8 mouse cellular contexts compared by ENCODE assay signal in genomic region chr11:96822675-96823470, GRCm38 (mm10). TPM values are rescaled to one million over a fixed set of nuclear protein-coding genes. Genes with fewer than 3 reads are reported as not detected.
DNase-seq lines count a peak whose midpoint lies in the region; ATAC-seq and TF ChIP-seq lines count a peak whose summit lies in the region.

No protein-coding gene starts in this region.

- H3K4me2 ChIP-seq in liver, embryonic 14.5 days (ENCODE audit: low read depth): peak overlapping the region; percentile 65

- no peak for ATAC-seq in liver, embryonic 14.5 days (ENCODE audit: insufficient read depth)

- no peak for TF ChIP-seq EP300 in liver, embryonic 14.5 days (IDR thresholded peaks at IDR 0.05; ENCODE audit: low read depth)

- no peaks in the 10 kb centered on the region for H3K27me3 ChIP-seq in hindbrain, embryonic 10.5 days (ENCODE audit: insufficient read depth, poor library complexity, severe bottlenecking)
- H3K27me3 ChIP-seq in liver, embryonic 14.5 days (ENCODE audit: control insufficient read depth, insufficient read depth, low read length): no peaks in the 10 kb centered on the region

- no peaks in the 10 kb centered on the region for H3K9me3 ChIP-seq in hindbrain, embryonic 10.5 days
- no peaks in the 10 kb centered on the region for H3K9me3 ChIP-seq in liver, embryonic 14.5 days (ENCODE audit: control insufficient read depth, low read length)

- peak overlapping the region; percentile 90 for H3K27ac ChIP-seq in hindbrain, embryonic 10.5 days
- H3K27ac ChIP-seq in liver, embryonic 14.5 days: no peak overlapping the region
- no peak overlapping the region for H3K27ac ChIP-seq in olfactory bulb, adult 2 months (ENCODE audit: insufficient read depth, low read depth, low read length)

- WGBS in hindbrain, embryonic 10.5 days: 47% methylated on average over 4 of the region's 4 CpGs
- WGBS in liver, embryonic 14.5 days (ENCODE audit: insufficient replicate concordance): 42% methylated on average over 4 of the region's 4 CpGs
- 26% methylated on average over 4 of the region's 4 CpGs for WGBS in olfactory bulb, adult 2 months

- no peak overlapping the region for H3K9ac ChIP-seq in liver, embryonic 14.5 days (replicated peaks)

- H3K4me3 ChIP-seq in hindbrain, embryonic 10.5 days: peak overlapping the region; percentile 65
- peak overlapping the region in 1 of 2 experiments; percentile 48; a peak in 2 of 4 replicates for H3K4me3 ChIP-seq in liver, embryonic 14.5 days (ENCODE audit: insufficient read depth in 1 of 2, low read depth in 2 of 2, low read length in 2 of 2)
- H3K4me3 ChIP-seq in olfactory bulb, adult 2 months (ENCODE audit: insufficient read depth, low read depth, low read length): peak overlapping the region; percentile 59

- no peak for TF ChIP-seq POLR2A in olfactory bulb, adult 2 months (IDR thresholded peaks at IDR 0.05; ENCODE audit: insufficient read depth, low read depth, low read length)

- H3K4me1 ChIP-seq in hindbrain, embryonic 10.5 days (replicated peaks): peaks cover 62% of the 10 kb centered on the region
- H3K4me1 ChIP-seq in liver, embryonic 14.5 days (replicated peaks; ENCODE audit: control insufficient read depth in 2 of 2, insufficient read depth in 2 of 2, low read length in 1 of 2): peaks cover 14 to 16% of the 10 kb centered on the region in 2 experiments
- H3K4me1 ChIP-seq in olfactory bulb, adult 2 months (ENCODE audit: control insufficient read depth, insufficient read depth, low read length): peaks cover 54% of the 10 kb centered on the region

- no peak for TF ChIP-seq CTCF in liver, embryonic 14.5 days (IDR thresholded peaks at IDR 0.05; ENCODE audit: low read depth)
- no peak for TF ChIP-seq CTCF in olfactory bulb, adult 2 months (IDR thresholded peaks at IDR 0.05; ENCODE audit: insufficient read depth, low read depth, low read length)

- peak; percentile 41 for DNase-seq in kidney, adult 9 months
- DNase-seq in kidney, adult 18-20 months: no peak
- DNase-seq in adrenal gland, postnatal 10 days: peak; percentile 77
- DNase-seq in hindbrain, embryonic 10.5 days (ENCODE audit: low spot score): no peak
- peak in 1 of 3 experiments; percentile 41 for DNase-seq in liver, embryonic 14.5 days (ENCODE audit: low read depth in 3 of 3, low spot score in 3 of 3)
- no peak for DNase-seq in right cerebral cortex, postnatal 10 days (ENCODE audit: low spot score in 2 of 2)
- no peak for DNase-seq in yolk sac, embryonic 10.5 days (ENCODE audit: low spot score)

- peaks cover 87% of the 10 kb centered on the region for H3K36me3 ChIP-seq in hindbrain, embryonic 10.5 days
- H3K36me3 ChIP-seq in liver, embryonic 14.5 days (replicated peaks; ENCODE audit: control insufficient read depth, insufficient read depth, low read depth): peaks cover 52% of the 10 kb centered on the region

RNA-seq across cellular contexts. Expression of gene Nfe2l1, which starts 6.9 kb away (rescaled TPM):
- total RNA-seq in adrenal gland, postnatal 10 days (2021): 100 to 1,000 TPM; 300 to 307 TPM
- polyA plus RNA-seq in hindbrain, embryonic 10.5 days (2016; fragmentation: Nextera tagmentation; extraction: Ambion mirVana): 65.7 and 71.8 TPM in 2 replicates
- polyA plus RNA-seq in liver, embryonic 14.5 days (2012; rRNA removed): 14.4 and 15.2 TPM in 2 replicates
- 9.6 and 10.1 TPM in 2 replicates for polyA plus RNA-seq in liver, embryonic 14.5 days (2014; fragmentation: Nextera tagmentation; extraction: Ambion mirVana)
- 349 TPM in 1 of 2 replicates, not detected in the other for polyA plus RNA-seq in olfactory bulb, adult 2 months (2012; ENCODE audit: insufficient read depth, insufficient read length, low replicate concordance, missing spikeins)

RNA-seq across cellular contexts. Expression of gene Copz2, which starts 26.8 kb away (rescaled TPM):
- 10 to 100 TPM; 45.5 to 50.3 TPM for total RNA-seq in adrenal gland, postnatal 10 days (2021)
- 42.9 and 44.2 TPM in 2 replicates for polyA plus RNA-seq in hindbrain, embryonic 10.5 days (2016; fragmentation: Nextera tagmentation; extraction: Ambion mirVana)
- polyA plus RNA-seq in liver, embryonic 14.5 days (2012; rRNA removed): 7.9 and 8.7 TPM in 2 replicates
- 18.6 and 18.8 TPM in 2 replicates for polyA plus RNA-seq in liver, embryonic 14.5 days (2014; fragmentation: Nextera tagmentation; extraction: Ambion mirVana)
- not detected in 2 replicates for polyA plus RNA-seq in olfactory bulb, adult 2 months (2012; ENCODE audit: insufficient read depth, insufficient read length, low replicate concordance, missing spikeins)

RNA-seq across cellular contexts. Expression of gene Cbx1, which starts 33.9 kb away (rescaled TPM):
- 10 to 100 TPM; 64.9 to 73.1 TPM for total RNA-seq in adrenal gland, postnatal 10 days (2021)
- polyA plus RNA-seq in hindbrain, embryonic 10.5 days (2016; fragmentation: Nextera tagmentation; extraction: Ambion mirVana): 158 and 198 TPM in 2 replicates
- polyA plus RNA-seq in liver, embryonic 14.5 days (2012; rRNA removed): 9.9 and 23.5 TPM in 2 replicates
- 25.0 and 26.0 TPM in 2 replicates for polyA plus RNA-seq in liver, embryonic 14.5 days (2014; fragmentation: Nextera tagmentation; extraction: Ambion mirVana)
- polyA plus RNA-seq in olfactory bulb, adult 2 months (2012; ENCODE audit: insufficient read depth, insufficient read length, low replicate concordance, missing spikeins): not detected in 2 replicates

RNA-seq across cellular contexts. Expression of gene Snx11, which starts 45.5 kb away (rescaled TPM):
- 10 to 100 TPM; 19.2 to 22.9 TPM for total RNA-seq in adrenal gland, postnatal 10 days (2021)
- polyA plus RNA-seq in hindbrain, embryonic 10.5 days (2016; fragmentation: Nextera tagmentation; extraction: Ambion mirVana): 28.0 and 30.4 TPM in 2 replicates
- 7.4 and 10.1 TPM in 2 replicates for polyA plus RNA-seq in liver, embryonic 14.5 days (2012; rRNA removed)
- polyA plus RNA-seq in liver, embryonic 14.5 days (2014; fragmentation: Nextera tagmentation; extraction: Ambion mirVana): 4.2 and 4.9 TPM in 2 replicates
- not detected in 2 replicates for polyA plus RNA-seq in olfactory bulb, adult 2 months (2012; ENCODE audit: insufficient read depth, insufficient read length, low replicate concordance, missing spikeins)

Comparison
In these comparisons a context has a peak if more than half of its experiments do, and no peak if none do; other contexts are left out.
1. DNase-seq: peak in kidney, adult 9 months (single experiment) and adrenal gland, postnatal 10 days (single experiment); none in kidney, adult 18-20 months (single experiment), hindbrain, embryonic 10.5 days (single experiment), right cerebral cortex, postnatal 10 days (0 of 2) and yolk sac, embryonic 10.5 days (single experiment).